Comparison of ENCODE assay signal across 12 mouse cellular contexts in the genomic region with DNA sequence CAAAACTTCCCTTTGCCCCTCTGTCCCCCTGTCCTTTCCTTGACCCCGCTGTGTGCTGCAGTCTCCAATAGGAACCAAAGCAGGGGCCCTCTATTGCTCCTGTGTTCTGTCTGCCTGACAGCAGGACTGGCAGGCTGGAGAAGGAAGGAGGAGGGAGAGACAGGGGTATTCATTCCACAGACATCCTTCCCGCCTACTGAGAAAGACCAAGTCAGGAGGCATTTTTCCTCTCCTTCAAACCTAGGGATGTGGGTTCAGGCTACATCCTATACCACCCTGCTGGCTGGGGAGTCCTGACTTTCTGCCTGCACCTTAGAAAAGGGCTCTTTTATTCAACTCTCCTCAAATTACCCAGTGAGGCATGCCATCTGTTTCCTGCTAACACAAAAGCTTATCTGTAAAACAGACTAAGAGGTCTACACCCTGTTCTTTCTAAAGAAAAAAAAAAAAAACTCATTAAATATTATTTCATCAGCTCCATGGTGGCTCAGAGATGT.
DNase-seq lines count a peak whose midpoint lies in the region; ATAC-seq lines count a peak whose summit lies in the region.
"Had no signal": no experiment of that assay in that cellular context is flagged by ENCODE, and none has a peak within 500 bp of the region (broad histone marks: within the 10 kb centered on the region; RNA-seq: fewer than 3 reads in every experiment).

No protein-coding gene starts in this region.

- H3K4me2 ChIP-seq in kidney, embryonic 15.5 days, result no peak overlapping the region
- no peak overlapping the region for H3K4me2 ChIP-seq in neural tube, embryonic 13.5 days

- H3K27ac ChIP-seq in kidney, embryonic 15.5 days, result peak overlapping the region; percentile 51; the same call in 1 of the 2 replicates
- no peak overlapping the region; the same call in 1 of the 2 replicates for H3K27ac ChIP-seq in neural tube, embryonic 13.5 days (replicated peaks)

- no peaks in the 10 kb centered on the region for H3K27me3 ChIP-seq in kidney, embryonic 15.5 days
- H3K27me3 ChIP-seq in neural tube, embryonic 13.5 days, result no peaks in the 10 kb centered on the region

- H3K4me3 ChIP-seq in kidney, embryonic 15.5 days (replicated peaks), result no peak overlapping the region
- no peak overlapping the region for H3K4me3 ChIP-seq in neural tube, embryonic 13.5 days

- H3K4me1 ChIP-seq in kidney, embryonic 15.5 days, result peaks cover 8% of the 10 kb centered on the region; the same call in 1 of the 2 replicates
- peaks cover 10% of the 10 kb centered on the region for H3K4me1 ChIP-seq in neural tube, embryonic 13.5 days (replicated peaks)

- H3K9ac ChIP-seq in kidney, embryonic 15.5 days, result no peak overlapping the region
- no peak overlapping the region for H3K9ac ChIP-seq in neural tube, embryonic 13.5 days

- no peaks in the 10 kb centered on the region for H3K36me3 ChIP-seq in kidney, embryonic 15.5 days
- no peaks in the 10 kb centered on the region for H3K36me3 ChIP-seq in neural tube, embryonic 13.5 days

- WGBS in kidney, embryonic 15.5 days, result 15% methylated on average over 2 of the region's 2 CpGs
- 11% methylated on average over 2 of the region's 2 CpGs for WGBS in neural tube, embryonic 13.5 days

- H3K9me3 ChIP-seq in kidney, embryonic 15.5 days (replicated peaks), result no peaks in the 10 kb centered on the region
- H3K9me3 ChIP-seq in neural tube, embryonic 13.5 days, result no peaks in the 10 kb centered on the region

- DNase-seq in kidney, postnatal 25 days, result no peak
- peak; percentile 80 for DNase-seq in embryo, embryonic 11 days
- no peak for DNase-seq in spleen, adult 18-20 months
- no peak for DNase-seq in adipocyte (ENCODE audit: low spot score)
- no peak for DNase-seq in layer of hippocampus, adult 18-20 months (ENCODE audit: low spot score in 2 of 2)
- DNase-seq: adrenal gland, adult 8-10 months; cerebellum, adult 8-10 months; kidney, adult 8-10 months; thymus, adult 2 months had no signal

- ATAC-seq in kidney, embryonic 15.5 days (replicated peaks; ENCODE audit: low FRiP score), result peak; percentile 76
- peak; percentile 58 to 73; a peak in 3 of 4 replicates for ATAC-seq in hematopoietic stem cell, adult 5-6 weeks (replicated peaks in 1 of 2; ENCODE audit: insufficient read depth in 1 of 2, low FRiP score in 2 of 2, low TSS enrichment in 1 of 2, low read depth in 1 of 2, poor library complexity in 2 of 2, severe bottlenecking in 2 of 2)
- ATAC-seq in neural tube, embryonic 13.5 days (ENCODE audit: low read depth), result peak; percentile 43; the same call in 1 of the 2 replicates
